Mouse (Mus musculus) layer of hippocampus, adult 18-20 months (tissue): Measurements from ENCODE around the gene Ldb1. TPM values are rescaled to one million over a fixed set of nuclear protein-coding genes. Genes with fewer than 3 reads are reported as not detected.

Source experiments
- DNase-seq, 2 experiments: peaks; one replicate each; pipeline ENCODE4 v3.0.0; 2022; ENCODE audit warnings: low spot score in 2 of 2
- total RNA-seq, 2 experiments: library from RNA; stranded (reverse); gene quantifications; 2 replicates each; pipeline ENCODE4 v1.2.3; 2021

Gene Ldb1
- total RNA-seq, 2 experiments from 2014 or later, result 122 to 123 TPM

DNA sequence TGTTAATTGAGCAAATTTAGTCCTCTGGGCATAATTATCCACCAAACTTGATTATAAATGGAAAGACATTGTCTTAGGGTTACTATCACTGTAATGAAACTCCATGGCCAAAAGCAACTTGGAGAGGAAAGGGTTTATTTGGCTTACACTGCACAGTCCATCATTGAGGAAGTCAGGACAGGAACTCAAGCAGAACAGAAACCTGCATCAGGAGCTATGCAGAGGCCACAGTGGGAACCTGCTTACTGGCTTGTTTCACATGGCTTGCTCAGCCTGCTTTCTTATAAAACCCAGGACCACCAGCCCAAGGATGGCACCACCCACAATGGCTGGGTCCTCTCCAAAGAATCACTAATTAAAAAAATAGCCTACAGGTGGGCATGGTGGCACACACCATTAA lies 60.6 kb downstream of the Ldb1 start:
- no peak for DNase-seq

Other genes starting within 250 kb of the Ldb1 start
- gene Kcnip2, start 229.2 kb downstream of the Ldb1 start, total RNA-seq, result 100 to 1,000 TPM; 208 to 213 TPM
- 10 to 100 TPM; 18.4 to 19.3 TPM for gene Armh3, start 46.7 kb downstream of the Ldb1 start, total RNA-seq
- 1 to 10 TPM; 7.5 to 9.7 TPM for gene Hps6, start 41.7 kb downstream of the Ldb1 start, total RNA-seq
- 10 to 100 TPM; 31.0 to 36.6 TPM for gene Pprc1, start 328 bp downstream of the Ldb1 start, total RNA-seq
- gene Nolc1, start 30.6 kb upstream of the Ldb1 start, total RNA-seq, result 10 to 100 TPM; 56.2 to 56.4 TPM
- not detected for gene Elovl3, start 86.7 kb upstream of the Ldb1 start, total RNA-seq
- gene Pitx3, start 103.1 kb upstream of the Ldb1 start, total RNA-seq, result not detected
- gene Gbf1, start 107.3 kb upstream of the Ldb1 start, total RNA-seq, result 10 to 100 TPM; 82.1 to 84.8 TPM